Mouse (Mus musculus) kidney, adult 18-20 months (tissue): ENCODE measurements around the gene Gm5148.
A peak's percentile ranks its signal among the peaks of the same experiment; 100 is the strongest.

Source experiments
- DNase-seq: peaks from one replicate; pipeline ENCODE4 v3.0.0; 2021

The Gm5148 gene

GRCm38 (mm10) chr3:37687158-37687980 lies 36.9 kb downstream of the Gm5148 start:
- DNase-seq, result peak; percentile 73

DNA sequence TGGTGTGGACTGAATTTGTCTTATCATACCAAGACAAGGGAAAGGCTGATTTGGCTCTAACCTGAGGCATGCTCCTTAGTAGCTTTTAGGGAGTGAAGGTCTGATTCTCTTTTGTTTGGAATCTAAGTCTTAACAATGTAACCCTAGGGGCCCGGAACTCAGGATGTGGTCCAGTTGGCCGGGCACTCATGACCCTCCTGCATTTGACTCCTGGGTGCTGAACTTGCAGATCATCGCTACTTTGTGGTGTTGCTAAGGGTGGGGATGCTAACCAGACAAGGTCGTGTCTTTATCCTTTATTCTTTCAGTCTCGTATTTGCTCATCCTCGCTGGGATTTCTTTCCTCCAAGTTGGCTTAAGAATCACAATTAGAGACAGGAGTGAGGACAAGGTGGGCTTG lies 37.5 kb downstream of the Gm5148 start:
- no peak for DNase-seq

DNA sequence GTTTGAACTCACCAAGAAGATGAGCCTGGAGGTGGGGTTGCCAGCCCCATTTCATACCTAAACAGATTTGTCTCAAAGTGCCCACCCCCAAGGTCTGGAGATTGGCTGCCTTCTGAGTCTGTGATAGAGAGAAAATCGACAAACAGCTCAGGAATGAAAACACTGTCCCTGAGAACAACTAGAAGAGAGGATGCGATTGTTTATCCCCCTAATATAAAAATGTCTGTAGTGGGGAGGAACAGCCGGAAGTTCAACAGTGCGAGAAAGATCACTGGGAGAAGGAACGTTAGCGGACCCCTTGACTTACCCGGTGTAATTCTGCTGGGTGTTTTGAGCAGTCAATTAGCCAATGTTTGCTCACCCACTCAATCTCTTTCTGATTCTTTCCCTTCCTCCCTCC lies 38.1 kb downstream of the Gm5148 start:
- peak; percentile 24 for DNase-seq

DNA sequence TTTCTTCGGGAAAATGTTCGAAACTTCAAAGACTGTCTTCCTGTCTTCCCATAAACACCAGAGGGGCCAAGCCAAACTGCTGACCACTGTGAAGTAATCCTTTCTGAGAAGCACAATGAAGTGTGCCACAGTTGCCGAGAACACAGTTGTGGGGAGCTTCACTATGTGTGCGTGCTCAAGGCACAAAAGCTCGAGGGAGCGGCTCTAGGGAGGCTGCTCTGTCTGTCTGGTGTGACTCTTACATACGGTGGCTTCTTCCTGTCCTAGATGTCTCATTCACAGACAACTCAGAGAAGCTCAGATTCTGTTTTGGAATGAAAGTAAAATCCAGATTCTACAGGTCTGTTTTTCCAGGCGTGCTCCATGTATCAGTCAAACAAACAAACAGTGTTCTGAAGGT lies 48.0 kb downstream of the Gm5148 start:
- no peak for DNase-seq

GRCm38 (mm10) chr3:37675056-37675525 lies 49.2 kb downstream of the Gm5148 start:
- no peak for DNase-seq

DNA sequence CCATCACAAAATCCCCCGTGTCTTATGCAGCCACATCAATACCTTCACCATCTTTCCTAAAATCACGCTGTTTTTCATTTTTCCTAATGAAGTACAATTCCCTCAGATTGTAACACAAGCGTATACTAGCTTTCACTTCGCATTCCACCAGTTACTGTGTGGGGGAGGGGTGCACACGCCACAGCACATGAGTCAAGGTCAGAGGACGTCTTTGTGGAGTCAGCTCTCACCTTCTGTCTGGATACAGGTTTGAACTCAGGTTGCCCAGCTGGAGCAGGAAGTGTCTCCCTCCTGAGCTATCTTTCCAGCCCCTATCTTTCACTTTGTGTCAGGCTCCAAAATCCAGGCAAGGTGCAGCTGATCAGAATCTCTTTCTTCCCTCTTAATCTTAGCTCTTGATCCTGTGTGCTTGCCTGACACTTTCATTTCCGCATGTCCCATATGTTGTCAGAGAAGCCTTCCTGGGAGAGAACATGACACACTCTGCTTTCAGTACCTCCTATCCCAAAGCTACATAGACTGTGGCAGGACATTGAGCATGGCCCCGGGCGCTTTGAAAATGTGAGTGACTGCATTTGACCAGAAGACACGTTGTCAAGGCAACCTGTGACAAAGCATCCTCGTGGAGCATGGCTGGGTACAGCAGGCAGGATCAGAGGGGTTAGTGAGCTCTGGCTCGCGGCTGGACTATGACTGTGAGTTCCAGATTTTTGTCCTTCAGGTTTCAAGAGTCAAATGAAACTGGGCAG lies 50.6 kb downstream of the Gm5148 start:
- DNase-seq, result no peak

- no peak for DNase-seq
These were observed 51.8 kb downstream of the Gm5148 start for GRCm38 (mm10) chr3:37672266-37673040.

DNA sequence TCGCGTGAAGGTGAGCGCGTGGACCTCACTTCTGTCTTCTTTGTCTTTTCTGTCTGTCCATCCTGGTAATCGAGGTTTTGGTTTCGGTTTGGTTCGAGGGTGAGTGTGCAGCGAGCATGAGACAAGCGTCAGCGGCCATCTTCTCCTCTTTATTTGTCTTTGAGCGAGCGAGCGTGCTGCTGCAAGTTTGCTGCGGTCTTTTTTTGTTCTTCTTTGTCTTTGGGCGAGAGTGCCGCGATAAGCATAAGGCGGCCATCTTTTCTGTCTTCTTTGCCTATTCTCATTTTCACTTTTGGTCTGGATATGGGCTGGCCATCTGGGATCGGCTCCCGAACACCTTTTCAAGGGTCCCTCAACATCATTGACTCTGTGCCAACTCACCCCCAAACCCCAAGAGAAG lies 55.2 kb downstream of the Gm5148 start:
- no peak for DNase-seq

DNA sequence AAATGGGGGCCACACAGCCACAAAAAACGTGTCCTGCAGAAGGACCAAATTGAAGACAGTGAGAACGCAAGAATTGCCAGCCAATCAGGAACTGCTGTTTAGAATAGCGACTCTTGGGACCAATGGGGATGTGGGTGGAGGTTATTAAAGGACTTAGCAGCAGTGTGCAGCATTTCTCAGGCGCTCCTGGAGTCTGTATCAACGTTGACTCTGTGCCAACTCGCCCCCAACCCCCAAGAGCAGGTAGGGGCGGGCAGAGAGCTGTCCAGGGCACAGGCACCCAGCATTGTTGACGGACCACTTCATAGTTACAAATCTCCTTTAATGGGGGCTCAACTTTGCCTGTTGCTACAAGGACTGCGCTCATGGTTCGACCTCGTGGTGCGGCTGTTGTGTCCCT lies 55.6 kb downstream of the Gm5148 start:
- DNase-seq, result no peak

GRCm38 (mm10) chr3:37667736-37668135 lies 56.6 kb downstream of the Gm5148 start:
- DNase-seq, result no peak

- no peak for DNase-seq
These were observed 57.2 kb downstream of the Gm5148 start for GRCm38 (mm10) chr3:37667119-37667467.

DNA sequence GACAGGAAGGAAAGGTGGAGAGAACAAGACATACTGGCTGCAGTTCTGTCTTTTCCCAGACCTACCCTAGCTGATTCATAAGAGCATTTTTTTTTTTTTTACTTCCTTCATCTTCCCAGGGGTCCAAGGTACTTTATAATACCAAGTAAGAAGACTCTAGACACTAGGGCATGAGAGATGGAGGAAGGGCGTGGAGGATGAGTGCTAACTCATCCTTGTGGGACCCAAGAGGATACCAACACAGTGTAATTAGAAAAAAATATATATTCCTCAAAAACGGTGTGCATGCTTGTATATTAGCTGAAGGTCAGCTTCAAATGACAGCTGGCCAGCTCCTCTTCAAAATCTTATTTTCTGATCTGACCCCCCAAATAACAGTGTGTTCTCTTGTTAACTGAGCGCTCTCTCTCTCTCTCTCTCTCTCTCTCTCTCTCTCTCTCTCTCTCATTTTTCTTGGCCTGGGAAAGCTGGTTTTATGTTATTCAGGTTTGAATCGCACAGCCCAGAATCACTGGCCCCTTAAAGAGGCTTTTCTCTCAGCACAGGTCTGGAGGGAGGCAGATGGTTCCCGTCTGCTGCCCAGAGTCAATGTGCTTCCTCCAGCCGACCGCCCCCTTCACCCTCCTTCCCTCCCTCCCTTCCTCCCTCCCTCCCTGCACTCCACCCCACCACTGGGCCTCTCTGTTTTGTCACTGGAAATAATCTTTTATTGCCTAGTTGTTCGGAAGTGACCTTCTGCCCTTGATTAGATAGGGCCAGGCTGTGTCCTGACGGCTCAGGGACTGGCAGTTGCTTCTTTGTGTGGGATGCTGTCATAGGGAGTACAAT lies 57.8 kb downstream of the Gm5148 start:
- DNase-seq, result peak; percentile 23
